Mouse (Mus musculus): ENCODE measurements around the gene Fam107b. TPM values are rescaled to one million over a fixed set of nuclear protein-coding genes. Genes with fewer than 3 reads are reported as not detected.

The Fam107b gene
- polyA plus RNA-seq, 1 experiment from 2014 or later, result 42.2 TPM

GRCm38 (mm10) chr2:3623207-3623980 is 53.1 kb downstream of the Fam107b start:
- H3K4me1 ChIP-seq (ENCODE audit: control insufficient read depth, insufficient read depth, low read length), result no peaks in the 10 kb centered on the region
- H3K27ac ChIP-seq (ENCODE audit: low read length), result peak overlapping the region; percentile 78; the same call in 1 of the 2 replicates
- 83% methylated on average over 7 of the region's 7 CpGs for WGBS
- H3K9ac ChIP-seq (ENCODE audit: low read length), result no peak overlapping the region
- no peaks in the 10 kb centered on the region for H3K9me3 ChIP-seq (replicated peaks; ENCODE audit: control insufficient read depth, low read length)
- no peaks in the 10 kb centered on the region for H3K36me3 ChIP-seq (ENCODE audit: control insufficient read depth, insufficient read depth, low read length)
- H3K4me2 ChIP-seq (ENCODE audit: low read depth, low read length), result 0 out of 2 replicates have a peak overlapping the region, but pooled peaks have one; percentile 1
- peak; percentile 19; the same call in 1 of the 2 replicates for ATAC-seq (ENCODE audit: insufficient read depth, low FRiP score)
- no peak overlapping the region for H3K4me3 ChIP-seq (replicated peaks; ENCODE audit: low read length)
- H3K27me3 ChIP-seq (ENCODE audit: control insufficient read depth, insufficient read depth, low read length), result no peaks in the 10 kb centered on the region

- WGBS, result 69% methylated on average over 7 of the region's 7 CpGs
- peak; percentile 89 for ATAC-seq (ENCODE audit: insufficient read depth, low FRiP score)
Measured at GRCm38 (mm10) chr2:3623981-3624584, 53.8 kb downstream of the Fam107b start.

DNA sequence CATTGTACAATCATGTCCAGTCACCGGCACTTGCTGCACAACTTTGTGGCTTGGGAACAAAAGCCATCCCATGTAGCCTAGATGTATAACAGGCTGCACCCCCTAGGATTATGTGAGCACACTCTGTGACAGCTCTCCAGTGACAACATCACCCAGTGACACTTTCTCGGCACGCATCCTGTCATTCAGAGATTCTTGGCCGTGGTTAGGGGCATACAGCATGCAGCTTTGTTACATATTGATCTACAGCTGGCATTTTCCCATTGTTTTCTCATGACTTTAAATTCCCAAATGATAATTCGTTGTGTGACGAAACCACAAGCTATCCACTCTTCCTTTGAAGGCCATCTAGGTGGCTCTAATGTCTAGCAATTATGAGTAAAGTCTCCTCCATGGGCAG is 58.8 kb downstream of the Fam107b start:
- no peak overlapping the region for H3K27ac ChIP-seq (ENCODE audit: low read length)
- H3K4me3 ChIP-seq (replicated peaks; ENCODE audit: low read length), result no peak overlapping the region
- H3K9me3 ChIP-seq (replicated peaks; ENCODE audit: control insufficient read depth, low read length), result no peaks in the 10 kb centered on the region
- no peak overlapping the region for H3K9ac ChIP-seq (ENCODE audit: low read length)
- no peak for ATAC-seq (ENCODE audit: insufficient read depth, low FRiP score)
- no peaks in the 10 kb centered on the region for H3K27me3 ChIP-seq (ENCODE audit: control insufficient read depth, insufficient read depth, low read length)
- 84% methylated on average over 6 of the region's 6 CpGs for WGBS
- H3K4me2 ChIP-seq (ENCODE audit: low read depth, low read length), result no peak overlapping the region
- no peaks in the 10 kb centered on the region for H3K4me1 ChIP-seq (ENCODE audit: control insufficient read depth, insufficient read depth, low read length)
- no peaks in the 10 kb centered on the region for H3K36me3 ChIP-seq (ENCODE audit: control insufficient read depth, insufficient read depth, low read length)

More at GRCm38 (mm10) chr2:3623981-3624584, 53.8 kb downstream of the Fam107b start:
- Histone ChIP-seq H3K9me3 (replicated peaks; ENCODE audit: control insufficient read depth, low read length) (no peaks in the 10 kb centered on the region), H3K4me1 (ENCODE audit: control insufficient read depth, insufficient read depth, low read length) (no peaks in the 10 kb centered on the region), H3K27ac (ENCODE audit: low read length) (peak overlapping the region; percentile 78; the same call in 1 of the 2 replicates), H3K36me3 (ENCODE audit: control insufficient read depth, insufficient read depth, low read length) (no peaks in the 10 kb centered on the region), H3K27me3 (ENCODE audit: control insufficient read depth, insufficient read depth, low read length) (no peaks in the 10 kb centered on the region), H3K9ac (ENCODE audit: low read length) (no peak overlapping the region), H3K4me3 (replicated peaks; ENCODE audit: low read length) (no peak overlapping the region), H3K4me2 (ENCODE audit: low read depth, low read length) (0 out of 2 replicates have a peak overlapping the region, but pooled peaks have one; percentile 1)

DNA sequence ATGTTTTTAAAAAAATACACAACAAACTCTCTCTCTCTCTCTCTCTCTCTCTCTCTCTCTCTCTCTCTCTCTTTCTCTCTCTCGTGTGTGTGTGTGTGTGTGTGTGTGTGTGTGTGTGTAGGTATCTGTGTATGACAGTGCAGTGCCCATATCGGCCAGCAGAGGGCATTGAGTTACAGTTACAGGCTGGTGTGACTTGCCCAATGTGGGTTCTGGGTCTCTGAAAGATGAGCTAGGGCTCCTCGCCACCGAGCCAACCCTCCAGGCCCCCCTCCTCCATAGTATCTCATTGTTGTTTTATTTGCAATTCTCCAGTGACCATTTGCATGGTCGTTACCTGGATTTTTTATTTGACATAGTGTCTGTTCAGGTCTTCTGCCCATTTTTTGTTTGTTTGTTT is 59.5 kb downstream of the Fam107b start:
- H3K9me3 ChIP-seq (replicated peaks; ENCODE audit: control insufficient read depth, low read length), result no peaks in the 10 kb centered on the region
- no peak for ATAC-seq (ENCODE audit: insufficient read depth, low FRiP score)
- no peaks in the 10 kb centered on the region for H3K27me3 ChIP-seq (ENCODE audit: control insufficient read depth, insufficient read depth, low read length)
- no peaks in the 10 kb centered on the region for H3K4me1 ChIP-seq (ENCODE audit: control insufficient read depth, insufficient read depth, low read length)
- H3K4me3 ChIP-seq (replicated peaks; ENCODE audit: low read length), result no peak overlapping the region
- no peak overlapping the region for H3K9ac ChIP-seq (ENCODE audit: low read length)
- H3K36me3 ChIP-seq (ENCODE audit: control insufficient read depth, insufficient read depth, low read length), result no peaks in the 10 kb centered on the region
- H3K4me2 ChIP-seq (ENCODE audit: low read depth, low read length), result no peak overlapping the region
- no peak overlapping the region for H3K27ac ChIP-seq (ENCODE audit: low read length)
- WGBS, result 84% methylated on average over 5 of the region's 5 CpGs

- H3K9ac ChIP-seq (ENCODE audit: low read length), result no peak overlapping the region
- ATAC-seq (ENCODE audit: insufficient read depth, low FRiP score), result no peak
- WGBS, result 84% methylated on average over 5 of the region's 5 CpGs
- no peaks in the 10 kb centered on the region for H3K4me1 ChIP-seq (ENCODE audit: control insufficient read depth, insufficient read depth, low read length)
- no peak overlapping the region for H3K4me3 ChIP-seq (replicated peaks; ENCODE audit: low read length)
- H3K27me3 ChIP-seq (ENCODE audit: control insufficient read depth, insufficient read depth, low read length), result no peaks in the 10 kb centered on the region
- no peaks in the 10 kb centered on the region for H3K9me3 ChIP-seq (replicated peaks; ENCODE audit: control insufficient read depth, low read length)
- no peaks in the 10 kb centered on the region for H3K36me3 ChIP-seq (ENCODE audit: control insufficient read depth, insufficient read depth, low read length)
- H3K4me2 ChIP-seq (ENCODE audit: low read depth, low read length), result no peak overlapping the region
- H3K27ac ChIP-seq (ENCODE audit: low read length), result no peak overlapping the region
Measured at GRCm38 (mm10) chr2:3630769-3631477, 60.6 kb downstream of the Fam107b start.

DNA sequence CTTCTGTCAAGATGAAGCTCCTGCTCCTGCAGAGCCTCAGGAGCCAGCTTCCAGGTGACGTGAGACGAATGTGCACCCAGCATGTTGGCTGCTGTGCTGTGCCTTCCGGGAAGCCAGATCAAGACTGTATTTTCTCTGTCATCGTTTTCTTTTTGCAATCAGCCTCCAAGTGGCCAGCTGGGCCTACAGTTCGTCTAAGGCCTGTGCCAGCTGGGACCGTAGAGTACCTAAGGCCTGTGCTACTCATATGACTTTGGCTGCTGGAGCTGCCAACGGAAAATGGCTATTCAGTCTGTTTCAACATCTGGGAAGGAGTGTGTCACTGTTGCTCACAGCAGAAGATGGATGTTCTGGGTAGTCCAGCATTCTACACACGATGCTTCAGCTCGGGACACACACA is 62.8 kb downstream of the Fam107b start:
- Histone ChIP-seq H3K36me3 (ENCODE audit: control insufficient read depth, insufficient read depth, low read length) (no peaks in the 10 kb centered on the region), H3K4me3 (replicated peaks; ENCODE audit: low read length) (no peak overlapping the region), H3K4me1 (ENCODE audit: control insufficient read depth, insufficient read depth, low read length) (no peaks in the 10 kb centered on the region), H3K9ac (ENCODE audit: low read length) (no peak overlapping the region), H3K27me3 (ENCODE audit: control insufficient read depth, insufficient read depth, low read length) (no peaks in the 10 kb centered on the region), H3K4me2 (ENCODE audit: low read depth, low read length) (no peak overlapping the region), H3K27ac (ENCODE audit: low read length) (no peak overlapping the region), H3K9me3 (replicated peaks; ENCODE audit: control insufficient read depth, low read length) (no peaks in the 10 kb centered on the region)
- ATAC-seq (ENCODE audit: insufficient read depth, low FRiP score), result no peak
- WGBS, result 62% methylated on average over 9 of the region's 9 CpGs

DNA sequence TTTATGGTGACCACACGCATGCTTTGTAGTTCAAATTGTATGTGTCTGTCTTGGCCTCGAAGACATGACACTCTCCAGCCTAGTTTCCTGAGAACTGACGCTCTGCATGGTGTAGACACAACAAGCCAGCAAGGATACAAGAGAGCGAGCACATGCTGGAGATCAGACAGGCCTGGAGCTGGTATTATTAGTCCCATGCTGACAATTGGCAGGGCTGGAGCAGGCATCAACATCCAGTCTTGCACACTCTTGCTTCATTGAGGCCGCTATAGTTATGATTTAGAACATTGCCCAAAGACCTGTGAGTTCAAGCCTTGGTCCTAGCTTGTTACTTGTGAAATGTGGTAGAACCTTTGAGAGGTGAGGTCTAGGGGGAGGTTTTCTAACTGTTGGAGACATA is 66.5 kb downstream of the Fam107b start:
- H3K9ac ChIP-seq (ENCODE audit: low read length), result no peak overlapping the region
- no peaks in the 10 kb centered on the region for H3K27me3 ChIP-seq (ENCODE audit: control insufficient read depth, insufficient read depth, low read length)
- WGBS, result 88% methylated on average over 5 of the region's 5 CpGs
- H3K27ac ChIP-seq (ENCODE audit: low read length), result no peak overlapping the region
- no peak for ATAC-seq (ENCODE audit: insufficient read depth, low FRiP score)
- no peak overlapping the region for H3K4me3 ChIP-seq (replicated peaks; ENCODE audit: low read length)
- H3K4me1 ChIP-seq (ENCODE audit: control insufficient read depth, insufficient read depth, low read length), result no peaks in the 10 kb centered on the region
- H3K9me3 ChIP-seq (replicated peaks; ENCODE audit: control insufficient read depth, low read length), result no peaks in the 10 kb centered on the region
- no peak overlapping the region for H3K4me2 ChIP-seq (ENCODE audit: low read depth, low read length)
- H3K36me3 ChIP-seq (ENCODE audit: control insufficient read depth, insufficient read depth, low read length), result no peaks in the 10 kb centered on the region

GRCm38 (mm10) chr2:3641001-3641770 is 70.9 kb downstream of the Fam107b start:
- no peaks in the 10 kb centered on the region for H3K36me3 ChIP-seq (ENCODE audit: control insufficient read depth, insufficient read depth, low read length)
- H3K27me3 ChIP-seq (ENCODE audit: control insufficient read depth, insufficient read depth, low read length), result no peaks in the 10 kb centered on the region
- H3K9ac ChIP-seq (ENCODE audit: low read length), result no peak overlapping the region
- no peaks in the 10 kb centered on the region for H3K9me3 ChIP-seq (replicated peaks; ENCODE audit: control insufficient read depth, low read length)
- H3K4me3 ChIP-seq (replicated peaks; ENCODE audit: low read length), result no peak overlapping the region
- no peak overlapping the region for H3K27ac ChIP-seq (ENCODE audit: low read length)
- 62% methylated on average over 9 of the region's 9 CpGs for WGBS
- ATAC-seq (ENCODE audit: insufficient read depth, low FRiP score), result no peak
- H3K4me2 ChIP-seq (ENCODE audit: low read depth, low read length), result no peak overlapping the region
- H3K4me1 ChIP-seq (ENCODE audit: control insufficient read depth, insufficient read depth, low read length), result no peaks in the 10 kb centered on the region

Data from stomach, embryonic 16.5 days (tissue).